ENCODE assay signal across 13 mouse cellular contexts in the genomic region with DNA sequence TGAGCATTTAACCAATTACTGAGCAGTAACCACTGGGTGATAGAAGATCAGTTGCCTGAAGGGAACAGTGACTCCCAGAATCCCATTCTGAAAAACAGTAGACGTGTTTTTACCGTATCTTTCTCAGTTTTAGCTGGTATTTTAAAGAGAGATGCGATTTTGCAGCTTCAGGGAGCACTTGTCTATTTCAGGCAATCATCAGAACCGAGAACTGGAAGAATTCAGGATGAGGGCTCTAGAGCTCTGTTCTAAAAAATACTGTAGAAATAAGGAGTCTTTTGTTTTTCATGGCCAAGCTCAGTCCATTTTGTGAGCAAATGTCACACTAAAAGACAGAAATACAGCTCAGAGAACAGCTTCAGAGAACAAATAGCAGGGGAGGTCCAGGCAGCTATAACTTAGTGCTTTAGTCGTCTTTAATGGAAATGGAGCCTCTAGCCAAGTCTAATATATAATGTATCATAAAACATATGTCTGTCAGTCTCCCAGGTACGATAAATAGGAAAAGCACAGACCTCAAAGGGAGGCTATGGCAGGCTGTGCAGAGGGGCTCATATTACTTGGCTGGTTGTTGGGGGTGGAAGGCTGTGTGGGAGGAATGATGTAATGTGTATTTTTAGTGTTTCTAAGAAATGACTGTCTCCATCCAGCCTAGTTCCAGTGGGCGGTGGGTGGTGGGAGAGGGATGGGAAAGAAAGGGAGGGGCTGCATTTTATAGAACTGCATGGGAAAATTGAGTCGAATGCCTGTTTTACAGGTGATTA. TPM values are rescaled to one million over a fixed set of nuclear protein-coding genes. Genes with fewer than 3 reads are reported as not detected.
A peak's percentile ranks its signal among the peaks of the same experiment; 100 is the strongest.
DNase-seq lines count a peak whose midpoint lies in the region; ATAC-seq and TF ChIP-seq lines count a peak whose summit lies in the region.
"Had no signal": no experiment of that assay in that cellular context is flagged by ENCODE, and none has a peak within 500 bp of the region (broad histone marks: within the 10 kb centered on the region; RNA-seq: fewer than 3 reads in every experiment).

No protein-coding gene starts in this region.

- H3K36me3 ChIP-seq in heart, embryonic 12.5 days: no peaks in the 10 kb centered on the region
- H3K36me3 ChIP-seq in stomach, embryonic 16.5 days (ENCODE audit: control insufficient read depth, insufficient read depth, low read length): no peaks in the 10 kb centered on the region
- H3K36me3 ChIP-seq in stomach, postnatal 0 days (ENCODE audit: control insufficient read depth, insufficient read depth, low read length): no peaks in the 10 kb centered on the region
- H3K36me3 ChIP-seq in midbrain, embryonic 16.5 days (ENCODE audit: control insufficient read depth, insufficient read depth, low read length): no peaks in the 10 kb centered on the region
- H3K36me3 ChIP-seq: hindbrain, embryonic 10.5 days; midbrain, embryonic 15.5 days had no signal

- H3K4me1 ChIP-seq in heart, embryonic 12.5 days (replicated peaks): no peaks in the 10 kb centered on the region
- H3K4me1 ChIP-seq in stomach, embryonic 16.5 days (ENCODE audit: control insufficient read depth, insufficient read depth, low read length): no peaks in the 10 kb centered on the region
- no peaks in the 10 kb centered on the region for H3K4me1 ChIP-seq in stomach, postnatal 0 days (replicated peaks; ENCODE audit: control insufficient read depth, insufficient read depth)
- no peaks in the 10 kb centered on the region for H3K4me1 ChIP-seq in midbrain, embryonic 16.5 days (ENCODE audit: control insufficient read depth, insufficient read depth, low read length)
- H3K4me1 ChIP-seq: hindbrain, embryonic 10.5 days; midbrain, embryonic 15.5 days had no signal

- H3K4me3 ChIP-seq in heart, embryonic 12.5 days: no peak overlapping the region
- no peak overlapping the region for H3K4me3 ChIP-seq in stomach, embryonic 16.5 days (replicated peaks; ENCODE audit: low read length)
- H3K4me3 ChIP-seq in stomach, postnatal 0 days (ENCODE audit: low read depth, low read length): no peak overlapping the region
- H3K4me3 ChIP-seq in midbrain, embryonic 16.5 days (ENCODE audit: low read depth, low read length): no peak overlapping the region
- H3K4me3 ChIP-seq: hindbrain, embryonic 10.5 days; midbrain, embryonic 15.5 days had no signal

- no peak for TF ChIP-seq EP300 in stomach, postnatal 0 days (optimal IDR thresholded peaks at IDR 0.05)

- H3K27ac ChIP-seq in heart, embryonic 12.5 days (ENCODE audit: poor library complexity, severe bottlenecking): peak overlapping the region; percentile 40
- H3K27ac ChIP-seq in stomach, embryonic 16.5 days (ENCODE audit: low read length): no peak overlapping the region
- H3K27ac ChIP-seq in stomach, postnatal 0 days (replicated peaks): no peak overlapping the region
- no peak overlapping the region for H3K27ac ChIP-seq in midbrain, embryonic 16.5 days (ENCODE audit: low read length)
- H3K27ac ChIP-seq: hindbrain, embryonic 10.5 days; midbrain, embryonic 15.5 days had no signal

- DNase-seq in heart, adult 11 months: no peak
- DNase-seq in stomach, postnatal 0 days (ENCODE audit: low spot score): no peak
- peak; percentile 10 to 22 for DNase-seq in left cerebral cortex, postnatal 36 days (ENCODE audit: low spot score in 2 of 2)
- no peak for DNase-seq in cerebellum, adult 18-20 months
- no peak for DNase-seq in cerebellum, adult 11-12 months
- DNase-seq: adrenal gland, adult 2 months; cerebellum, postnatal 36 days had no signal

- H3K27me3 ChIP-seq in heart, embryonic 12.5 days (replicated peaks): no peaks in the 10 kb centered on the region
- H3K27me3 ChIP-seq in stomach, embryonic 16.5 days (ENCODE audit: control insufficient read depth, insufficient read depth, low read length): no peaks in the 10 kb centered on the region
- H3K27me3 ChIP-seq in stomach, postnatal 0 days (ENCODE audit: control insufficient read depth, insufficient read depth, low read length): no peaks in the 10 kb centered on the region
- no peaks in the 10 kb centered on the region for H3K27me3 ChIP-seq in midbrain, embryonic 16.5 days (ENCODE audit: control insufficient read depth, insufficient read depth, low read depth, low read length)
- H3K27me3 ChIP-seq: midbrain, embryonic 15.5 days had no signal

- ATAC-seq in heart, embryonic 12.5 days (ENCODE audit: insufficient number of reproducible peaks, low FRiP score): no peak
- ATAC-seq in stomach, embryonic 16.5 days (ENCODE audit: insufficient read depth, low FRiP score): peak; percentile 58; the same call in 1 of the 2 replicates
- no peak; the same call in 1 of the 2 replicates for ATAC-seq in stomach, postnatal 0 days (ENCODE audit: low FRiP score, low TSS enrichment)
- no peak for ATAC-seq in midbrain, embryonic 16.5 days
- ATAC-seq: midbrain, embryonic 15.5 days had no signal

- TF ChIP-seq CTCF in stomach, postnatal 0 days (IDR thresholded peaks at IDR 0.05; ENCODE audit: low read depth): no peak

- WGBS in heart, embryonic 12.5 days: 52% methylated on average over 8 of the region's 8 CpGs
- 54% methylated on average over 8 of the region's 8 CpGs for WGBS in stomach, embryonic 16.5 days
- WGBS in stomach, postnatal 0 days: 60% methylated on average over 8 of the region's 8 CpGs
- 71% methylated on average over 8 of the region's 8 CpGs for WGBS in midbrain, embryonic 16.5 days

- no peak overlapping the region for H3K4me2 ChIP-seq in heart, embryonic 12.5 days
- H3K4me2 ChIP-seq in stomach, embryonic 16.5 days (ENCODE audit: low read depth, low read length): no peak overlapping the region
- no peak overlapping the region for H3K4me2 ChIP-seq in stomach, postnatal 0 days (replicated peaks; ENCODE audit: low read depth)
- no peak overlapping the region for H3K4me2 ChIP-seq in midbrain, embryonic 16.5 days (ENCODE audit: low read length)
- H3K4me2 ChIP-seq: midbrain, embryonic 15.5 days had no signal

- intact Hi-C loops in left cerebral cortex, postnatal 36 days (cut with DNase I): no loop called here

- no peak overlapping the region for H3K9ac ChIP-seq in heart, embryonic 12.5 days
- no peak overlapping the region for H3K9ac ChIP-seq in stomach, embryonic 16.5 days (ENCODE audit: low read length)
- H3K9ac ChIP-seq in stomach, postnatal 0 days (ENCODE audit: low read length): no peak overlapping the region
- no peak overlapping the region for H3K9ac ChIP-seq in midbrain, embryonic 16.5 days (ENCODE audit: low read depth, low read length)
- H3K9ac ChIP-seq: midbrain, embryonic 15.5 days had no signal

- no peaks in the 10 kb centered on the region for H3K9me3 ChIP-seq in heart, embryonic 12.5 days (replicated peaks)
- H3K9me3 ChIP-seq in stomach, embryonic 16.5 days (replicated peaks; ENCODE audit: control insufficient read depth, low read length): no peaks in the 10 kb centered on the region
- no peaks in the 10 kb centered on the region for H3K9me3 ChIP-seq in stomach, postnatal 0 days (ENCODE audit: control insufficient read depth, low read length)
- no peaks in the 10 kb centered on the region for H3K9me3 ChIP-seq in midbrain, embryonic 16.5 days (replicated peaks; ENCODE audit: control insufficient read depth, low read length, poor library complexity, severe bottlenecking)
- H3K9me3 ChIP-seq: hindbrain, embryonic 10.5 days; midbrain, embryonic 15.5 days had no signal

RNA-seq across cellular contexts. Expression of a gene that starts 4.7 kb away (rescaled TPM):
- not detected in 2 replicates for polyA plus RNA-seq in heart, embryonic 12.5 days (2016; fragmentation: Nextera tagmentation; extraction: Ambion mirVana)
- polyA plus RNA-seq in stomach, embryonic 16.5 days (2015; fragmentation: Nextera tagmentation; extraction: Ambion mirVana): not detected in 2 replicates
- not detected in 2 replicates for polyA plus RNA-seq in stomach, postnatal 0 days (2015; fragmentation: Nextera tagmentation; extraction: Ambion mirVana)
- not detected for total RNA-seq in left cerebral cortex, postnatal 36 days (2021)
- polyA plus RNA-seq in midbrain, embryonic 16.5 days (2015; fragmentation: Nextera tagmentation; extraction: Ambion mirVana): not detected in 2 replicates
- total RNA-seq: adrenal gland, adult 2 months; left cerebral cortex, adult 18-20 months had no signal
- polyA plus RNA-seq: adrenal gland, adult 2 months; hindbrain, embryonic 10.5 days; midbrain, embryonic 15.5 days had no signal

Comparison
In these comparisons a context has a peak if more than half of its experiments do, and no peak if none do; other contexts are left out.
1. DNase-seq: peak in left cerebral cortex, postnatal 36 days (2 of 2); none in heart, adult 11 months (single experiment), stomach, postnatal 0 days (single experiment), cerebellum, adult 18-20 months (0 of 2) and cerebellum, adult 11-12 months (single experiment).